Mouse (Mus musculus) thymus, postnatal 10 days (tissue): ENCODE results near the gene Gm12845.
"Not testable (repeated sequence)": the region's sequence is repeated elsewhere in the genome, so short reads cannot be mapped to it uniquely, and the experiment has no call there.

Source experiments
- DNase-seq, 2 experiments: peaks; one replicate each; pipeline ENCODE4 v3.0.0; 2021; ENCODE audit warnings: low spot score in 2 of 2

Gm12845 gene

DNA sequence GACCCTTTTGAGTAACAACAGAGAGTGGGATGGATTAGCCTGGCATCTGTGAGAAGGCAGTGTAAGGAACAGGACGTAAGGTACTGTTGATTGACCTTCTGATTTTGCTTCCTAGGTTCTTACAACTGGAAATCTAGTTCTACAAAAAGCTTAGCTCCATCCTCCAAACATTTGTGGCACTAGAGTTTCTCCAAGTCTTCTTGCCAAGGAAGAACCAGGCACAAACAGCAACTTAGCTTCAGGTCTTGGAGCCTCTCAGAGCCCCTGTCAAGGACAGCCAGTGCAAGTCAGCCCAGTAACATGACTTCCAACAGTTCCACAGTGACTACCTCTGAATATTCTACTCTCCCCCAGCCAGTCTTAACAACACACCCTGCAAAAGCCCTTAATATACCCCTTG, at the start of gene Gm12845:
Gene Gm12845 (plus strand): TSS at position 301 of the 400 bp plus-strand sequence.
- no peak for DNase-seq

DNA sequence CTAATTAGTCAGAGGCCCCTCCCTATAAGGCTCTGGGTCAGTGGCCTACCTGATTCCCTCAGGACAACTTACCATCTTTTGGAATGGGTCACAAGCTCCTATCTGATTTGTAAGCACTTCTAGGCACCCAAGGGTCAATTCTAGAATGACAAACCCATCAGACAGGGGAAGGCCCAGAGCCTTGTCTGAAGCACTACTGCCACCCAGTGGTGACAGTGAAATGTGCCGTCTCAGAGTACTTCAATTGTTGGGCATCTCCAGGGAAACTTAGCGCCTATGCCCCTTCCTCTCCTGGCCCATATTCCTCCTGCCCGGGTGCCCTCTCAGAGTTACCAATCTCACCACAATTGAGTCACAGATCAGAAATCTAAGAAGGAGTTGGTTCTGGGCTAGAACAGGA, 47.3 kb upstream of the Gm12845 start:
- DNase-seq = peak; percentile 20 to 72

DNA sequence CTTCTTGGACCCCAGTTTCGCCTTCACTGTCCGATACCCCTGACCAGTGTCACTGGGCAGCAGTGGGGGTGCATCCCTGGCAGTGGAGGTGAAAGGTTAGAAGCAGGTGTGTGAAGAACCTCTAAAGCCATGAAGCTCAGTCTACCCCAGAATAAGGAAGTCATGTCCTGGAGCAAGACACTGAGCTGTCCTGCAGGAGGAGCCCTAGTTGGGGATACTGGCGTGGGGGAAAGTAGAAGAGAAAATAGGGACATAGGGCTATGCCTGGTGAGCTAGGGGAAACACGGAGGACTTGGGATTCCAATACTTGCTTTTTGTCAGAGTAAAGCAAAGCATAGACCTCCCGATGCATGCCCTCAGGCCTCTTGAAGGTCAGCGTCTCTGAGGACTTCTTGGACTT, 43.2 kb upstream of the Gm12845 start:
- no peak for DNase-seq

DNA sequence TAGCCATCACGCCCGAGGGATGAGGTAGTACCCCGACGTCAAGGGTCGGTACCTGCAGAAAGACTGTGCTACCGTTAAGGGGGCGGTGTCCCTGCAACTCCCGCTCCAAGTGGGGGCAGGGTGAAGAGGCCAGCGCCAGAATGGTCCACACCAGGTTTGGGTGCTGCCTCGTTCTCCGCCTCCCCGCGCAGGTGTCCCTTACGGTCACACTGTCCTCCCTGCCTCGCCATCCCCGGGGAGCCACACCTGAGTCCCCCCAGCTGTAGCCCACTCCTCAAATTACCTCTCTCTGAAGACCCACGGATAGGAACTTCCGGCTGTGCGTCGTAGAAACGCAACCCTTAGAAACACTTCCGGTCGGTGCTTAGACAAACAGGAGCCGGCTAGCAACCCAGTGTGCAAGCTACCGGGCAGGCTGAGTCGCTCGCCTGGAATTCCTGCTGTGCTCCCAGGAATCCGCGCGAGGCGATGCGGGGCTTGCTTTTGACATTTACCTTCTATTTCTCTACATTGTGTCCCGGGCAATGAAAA, 42.2 kb upstream of the Gm12845 start, which contains the start of gene Dmap1:
Gene Dmap1 (minus strand): TSS at position 343 of the 531 bp plus-strand sequence.
- DNase-seq = peak; percentile 58 to 78

DNA sequence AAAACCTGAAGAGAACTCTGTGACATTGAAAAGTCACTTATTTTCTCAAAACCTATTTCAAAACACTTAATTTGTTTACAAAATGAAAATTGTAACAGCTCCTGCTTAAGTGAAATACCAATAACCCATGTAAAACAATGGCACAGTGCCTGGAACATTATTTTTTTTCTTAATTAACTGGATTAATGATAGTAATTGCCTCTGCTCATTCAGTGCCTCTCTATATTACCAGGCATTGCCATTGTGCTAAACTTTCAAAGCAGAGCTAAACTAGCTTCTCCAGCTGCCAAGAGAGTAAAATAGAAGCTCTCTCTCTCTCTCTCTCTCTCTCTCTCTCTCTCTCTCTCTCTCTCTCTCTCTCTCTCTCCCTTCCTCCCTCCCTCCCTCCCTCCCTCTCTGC, 41.7 kb upstream of the Gm12845 start:
- DNase-seq = no peak

DNA sequence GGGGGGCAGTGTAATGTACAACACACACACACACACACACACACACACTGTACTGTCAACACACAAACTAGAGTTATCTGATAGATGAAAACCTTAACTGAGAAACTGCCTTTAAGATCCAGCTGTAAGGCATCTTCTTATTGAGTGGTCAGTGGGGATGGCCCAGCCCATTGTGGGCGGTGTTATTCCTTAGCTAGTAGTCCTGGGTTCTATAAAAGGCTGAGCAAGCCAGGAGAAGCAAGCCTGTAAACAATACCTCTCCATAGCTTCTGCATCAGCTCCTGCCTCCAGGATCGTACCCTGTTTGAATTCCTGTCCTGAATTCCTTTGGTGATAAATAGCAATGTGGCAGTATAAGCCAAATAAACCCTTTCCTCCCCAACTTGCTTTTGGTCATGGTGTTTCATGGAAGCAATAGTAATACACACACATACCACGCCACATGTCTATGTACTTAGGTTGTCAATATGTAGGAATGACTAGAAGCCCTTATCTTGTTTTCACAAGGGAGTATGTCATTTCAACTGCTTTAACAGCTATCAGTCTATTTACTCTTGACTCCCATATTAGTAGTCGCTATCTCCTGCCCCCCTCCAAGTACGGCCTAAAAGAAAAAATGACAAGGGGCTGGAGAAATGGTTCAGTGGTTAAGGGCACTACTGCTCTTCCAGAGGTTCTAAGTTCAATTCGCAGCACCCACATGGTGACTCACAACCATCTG, 41.0 kb upstream of the Gm12845 start:
- DNase-seq = no peak

DNA sequence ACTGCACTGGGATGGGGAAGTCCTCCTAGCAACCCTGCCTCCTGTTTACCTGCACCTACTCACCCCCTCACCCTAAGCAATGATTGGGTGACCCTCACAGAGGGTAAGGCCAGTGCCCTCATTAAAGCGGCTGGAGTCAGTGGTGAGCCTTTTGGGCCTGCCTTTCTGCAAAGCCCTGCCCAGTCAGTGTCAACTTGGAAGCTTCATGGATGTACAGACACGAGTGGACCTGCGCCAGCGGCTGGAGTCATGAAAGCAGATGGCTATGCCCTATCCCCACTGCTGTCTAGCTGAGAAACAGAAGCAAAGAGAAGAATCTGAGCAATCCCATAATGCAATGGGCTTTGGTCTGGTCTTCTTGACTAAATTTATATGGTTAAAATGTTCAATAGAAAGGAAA, 37.9 kb upstream of the Gm12845 start:
- no peak for DNase-seq

DNA sequence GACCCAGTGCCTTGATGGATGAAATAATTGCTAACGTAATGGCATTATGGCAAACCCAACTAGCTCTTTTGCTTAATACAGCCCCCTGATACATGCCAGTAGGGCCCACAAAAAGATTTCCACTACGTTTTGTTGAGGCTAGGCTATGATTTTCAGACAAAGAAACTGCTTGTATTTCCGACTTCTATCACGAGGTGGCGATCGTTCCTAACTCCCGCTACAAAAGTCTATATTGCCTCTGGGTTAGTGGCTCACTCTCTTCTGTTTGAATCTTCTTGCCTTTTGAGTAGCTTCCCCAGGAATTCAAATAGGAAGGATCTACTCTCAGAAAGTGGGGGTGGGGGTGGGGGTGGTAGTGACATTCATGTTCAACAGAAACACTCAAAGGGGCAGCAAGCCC, 18.9 kb upstream of the Gm12845 start:
- DNase-seq = peak in 1 of 2 experiments; percentile 44

DNA sequence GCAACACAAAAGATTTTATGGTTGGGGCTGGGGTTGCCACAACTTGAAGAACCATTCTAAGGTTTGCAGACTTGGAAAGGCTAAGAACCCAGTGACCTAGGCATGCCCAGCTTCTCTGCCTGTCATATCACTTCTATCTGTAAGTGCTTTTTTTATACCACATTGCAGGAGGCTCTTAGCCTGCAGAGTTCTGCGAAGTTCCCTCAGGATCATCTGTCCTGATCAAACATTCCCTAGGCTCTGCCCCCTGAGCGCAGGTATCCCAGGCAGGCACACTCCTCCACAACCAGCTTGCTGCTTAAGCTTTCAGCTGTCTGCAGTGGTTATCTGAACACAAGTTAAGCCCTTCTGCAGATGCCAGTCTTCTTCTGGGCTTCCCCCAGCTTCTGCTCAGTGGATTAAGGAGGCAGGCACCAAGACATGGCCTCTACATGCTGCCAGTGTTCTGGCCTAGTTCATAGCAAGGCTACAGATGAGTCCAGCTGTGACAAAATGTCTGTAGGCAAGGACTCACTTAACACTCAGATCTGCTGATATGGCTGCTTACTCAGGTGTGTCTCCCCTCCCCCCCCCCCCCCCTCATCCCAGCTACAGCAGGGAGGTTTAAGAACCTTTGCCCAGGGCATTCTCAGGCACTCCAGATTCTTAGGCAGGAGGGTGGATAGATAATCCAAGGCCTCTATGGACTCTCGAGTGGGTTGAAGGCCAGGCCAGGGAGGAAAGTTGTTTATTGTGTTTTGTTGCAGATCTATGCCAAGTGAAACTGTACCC, 15.2 kb upstream of the Gm12845 start:
- DNase-seq = no peak

DNA sequence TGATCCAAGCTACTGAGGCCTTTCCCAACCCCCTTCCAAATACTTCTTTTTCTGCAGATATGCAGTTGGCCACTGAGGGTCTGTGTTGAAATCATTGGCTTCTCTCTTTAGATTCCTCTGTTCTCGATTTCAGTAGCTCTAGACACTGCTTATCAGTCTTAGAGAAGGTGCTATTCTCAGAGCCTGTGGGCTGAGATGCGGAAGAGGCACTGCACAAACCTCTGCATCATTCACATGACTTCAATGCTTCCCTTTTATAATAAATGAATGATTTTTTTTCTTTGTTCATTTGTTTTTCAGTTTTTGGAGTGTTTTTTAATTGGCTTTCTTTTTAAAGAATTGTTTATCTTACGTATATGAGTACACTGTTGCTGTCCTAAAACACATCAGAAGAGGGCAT, 11.9 kb upstream of the Gm12845 start:
- no peak for DNase-seq

DNA sequence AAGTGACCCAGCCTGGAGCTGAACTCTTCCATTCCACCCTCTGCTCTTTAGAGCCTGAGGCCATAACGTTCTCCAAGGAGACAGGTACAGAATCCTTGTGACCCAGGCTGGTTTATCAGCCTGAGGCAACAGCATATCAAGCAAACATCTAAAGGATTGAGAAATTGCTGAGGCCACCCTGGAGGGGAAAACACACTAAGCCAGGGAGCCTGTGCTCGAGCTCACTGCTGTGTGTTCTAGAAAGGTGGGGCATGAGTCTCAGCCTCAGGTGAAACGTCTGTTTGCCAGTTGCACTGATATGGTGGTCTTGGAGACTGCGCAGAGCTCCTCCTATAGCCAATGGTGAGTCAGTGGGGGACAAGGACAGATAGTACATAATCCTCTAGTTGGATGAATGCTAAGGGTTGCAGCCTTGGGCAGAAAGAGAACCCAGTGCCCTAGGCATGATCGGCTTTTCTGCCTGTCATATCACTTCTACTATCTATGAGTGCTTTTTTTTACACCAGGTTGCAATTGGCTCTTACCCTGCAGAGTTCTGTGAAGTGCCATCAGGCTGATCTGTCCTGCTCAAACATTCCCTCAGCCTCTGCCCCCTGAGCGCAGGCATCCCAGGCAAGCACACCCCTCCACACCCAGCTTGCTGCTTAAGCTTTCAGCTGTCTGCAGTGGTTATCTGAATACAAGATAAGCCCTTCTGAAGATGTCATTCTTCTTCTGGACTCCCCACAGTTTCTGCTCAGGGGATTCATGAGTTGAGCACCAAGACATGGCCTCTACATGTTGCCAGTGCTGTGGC, 10.7 kb upstream of the Gm12845 start:
- DNase-seq = no peak

DNA sequence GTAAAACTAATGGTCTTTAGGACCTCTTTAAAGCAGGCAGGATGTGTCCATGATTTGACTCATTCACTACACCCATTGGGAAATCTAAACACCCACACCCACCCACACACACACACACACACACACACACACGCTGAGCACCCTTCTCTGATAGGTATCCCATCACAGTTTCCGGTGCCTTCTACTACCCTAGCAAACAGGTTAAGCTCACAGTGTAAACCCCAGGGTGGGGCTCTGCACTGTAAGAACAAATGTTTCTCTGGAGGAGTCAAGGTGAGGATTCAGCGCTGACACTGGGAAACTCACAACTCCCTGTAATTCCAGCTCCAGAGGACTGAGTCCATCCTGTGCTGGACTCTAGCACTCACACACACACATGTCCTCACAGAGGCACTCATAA, 7.7 kb downstream of the Gm12845 start:
- DNase-seq = no peak

DNA sequence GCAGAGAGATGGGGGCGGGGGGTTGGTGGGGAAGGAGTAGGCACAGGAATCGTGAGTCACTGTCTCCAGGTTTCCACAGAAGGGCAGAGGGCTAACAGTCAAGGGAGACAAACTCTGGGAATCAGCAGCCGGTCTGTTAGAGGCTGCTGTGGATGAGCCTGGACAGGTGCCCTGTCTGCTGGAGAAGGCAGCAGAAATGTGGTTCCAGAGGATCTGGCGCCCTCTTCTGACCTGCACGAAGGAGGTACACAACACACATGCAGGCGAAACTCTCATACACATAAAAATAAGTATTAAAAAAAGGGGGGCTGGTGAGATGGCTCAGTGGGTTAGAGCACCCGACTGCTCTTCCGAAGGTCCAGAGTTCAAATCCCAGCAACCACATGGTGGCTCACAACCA, 13.3 kb downstream of the Gm12845 start:
- DNase-seq = no peak

DNA sequence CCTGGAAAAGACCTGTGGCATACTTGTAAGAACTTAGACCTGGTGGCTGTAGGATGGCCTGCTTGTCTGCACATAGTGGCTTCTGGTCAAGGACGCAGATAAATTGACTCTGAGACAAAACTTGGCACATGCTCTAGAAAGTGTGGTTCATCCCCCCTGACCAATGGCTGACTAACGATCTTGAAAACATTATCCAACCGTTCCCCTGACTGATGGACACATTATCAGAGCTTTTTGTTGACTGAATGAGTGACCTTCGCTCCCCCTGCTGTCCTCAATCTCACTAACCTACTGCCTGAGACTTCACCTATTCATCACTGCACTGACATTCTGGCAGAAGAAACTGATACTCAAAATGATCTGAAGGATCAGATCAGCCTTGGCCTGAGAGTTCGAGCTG, 28.3 kb downstream of the Gm12845 start:
- DNase-seq = not testable (repeated sequence)

DNA sequence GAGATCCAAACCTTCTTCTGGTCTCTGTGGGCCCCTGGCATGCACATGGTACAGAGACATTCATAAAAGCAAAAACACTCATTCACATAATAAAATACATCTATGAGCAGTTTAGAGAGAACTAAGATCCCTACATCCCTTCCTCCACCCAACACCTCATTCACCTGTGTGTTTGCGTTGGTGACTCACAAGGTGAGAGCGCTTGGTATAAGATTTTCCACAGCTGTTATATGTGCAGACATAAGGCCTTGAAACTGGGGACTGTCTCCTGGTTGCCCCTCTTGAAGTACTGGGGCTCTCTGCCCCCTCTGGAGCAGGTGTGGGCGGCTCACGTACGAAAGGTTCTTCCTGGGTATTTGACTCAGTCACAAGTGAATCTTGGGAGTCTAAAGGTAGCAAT, 35.9 kb downstream of the Gm12845 start:
- no peak for DNase-seq

DNA sequence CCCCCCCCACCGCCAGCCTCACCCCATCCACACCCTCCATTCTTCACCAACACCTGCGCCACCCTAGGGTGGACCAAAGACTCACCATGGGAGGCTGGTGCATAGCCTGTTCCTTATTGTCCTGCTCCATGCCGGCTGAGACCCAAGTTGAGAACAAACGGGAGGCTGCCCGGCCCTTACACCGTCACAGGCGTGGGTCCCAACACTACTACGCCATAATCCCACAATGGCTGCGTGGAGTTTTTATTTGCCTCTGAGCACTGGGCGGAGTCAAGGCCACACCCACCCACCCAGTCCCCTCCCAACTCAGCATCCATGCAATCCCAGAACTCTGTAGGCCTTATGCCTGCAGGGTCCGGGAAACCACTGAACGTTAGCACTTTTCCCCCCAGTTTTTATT, 41.2 kb downstream of the Gm12845 start, which contains the start of gene Klf17:
Gene Klf17 (minus strand): TSS at position 233 of the 400 bp plus-strand sequence.
- no peak for DNase-seq

DNA sequence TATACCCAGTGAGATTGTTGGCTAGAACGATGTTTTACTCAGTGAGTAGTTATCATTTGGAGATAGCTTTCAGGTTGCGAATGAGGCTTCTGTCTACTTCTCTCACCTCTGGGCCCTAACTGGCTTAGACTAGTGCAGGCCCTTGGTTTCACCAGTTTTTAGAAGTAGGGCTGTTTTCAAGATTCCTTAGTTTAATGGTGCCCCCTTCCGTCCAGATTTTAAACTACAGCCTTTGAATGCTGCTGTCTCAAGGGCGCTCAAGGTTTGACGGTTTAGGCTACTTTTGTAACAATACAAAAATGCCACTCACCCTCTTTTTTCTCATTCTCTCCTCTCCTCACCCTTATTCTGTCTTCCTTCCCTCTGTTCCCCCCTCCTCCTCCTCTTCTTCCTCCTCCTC, 46.7 kb downstream of the Gm12845 start:
- peak in 1 of 2 experiments; percentile 61 for DNase-seq

DNA sequence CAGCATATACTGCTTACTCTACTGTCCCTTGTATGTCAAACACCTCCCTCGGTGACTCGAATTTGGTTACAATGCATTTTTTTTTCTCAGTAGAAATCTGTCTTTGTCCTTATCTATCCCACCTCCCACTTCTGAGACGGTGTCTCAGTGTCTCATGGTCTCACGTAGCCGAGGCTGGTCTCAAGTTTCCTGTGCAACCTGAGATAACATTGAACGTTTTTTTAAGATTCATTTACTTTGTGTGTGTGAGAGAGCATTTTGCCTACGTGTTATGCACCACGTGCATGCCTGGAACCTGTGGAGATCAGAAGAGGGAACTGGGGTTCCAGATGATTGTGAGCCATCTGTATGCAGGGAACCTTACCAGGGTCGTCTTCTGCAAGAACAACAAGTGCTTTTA, 48.7 kb downstream of the Gm12845 start:
- no peak for DNase-seq
